Mouse (Mus musculus) spleen, postnatal 36 days (tissue): ENCODE measurements around the gene Srarp.

Source experiments
- DNase-seq, 2 experiments: peaks; one replicate each; pipeline ENCODE4 v3.0.0; 2022; ENCODE audit warnings: low spot score in 2 of 2, mixed read lengths in 1 of 2

The Srarp gene

GRCm38 (mm10) chr4:141458236-141458635, 22.3 kb upstream of the Srarp start:
- DNase-seq = no peak

GRCm38 (mm10) chr4:141456193-141456938, 20.5 kb upstream of the Srarp start:
- DNase-seq = no peak

DNA sequence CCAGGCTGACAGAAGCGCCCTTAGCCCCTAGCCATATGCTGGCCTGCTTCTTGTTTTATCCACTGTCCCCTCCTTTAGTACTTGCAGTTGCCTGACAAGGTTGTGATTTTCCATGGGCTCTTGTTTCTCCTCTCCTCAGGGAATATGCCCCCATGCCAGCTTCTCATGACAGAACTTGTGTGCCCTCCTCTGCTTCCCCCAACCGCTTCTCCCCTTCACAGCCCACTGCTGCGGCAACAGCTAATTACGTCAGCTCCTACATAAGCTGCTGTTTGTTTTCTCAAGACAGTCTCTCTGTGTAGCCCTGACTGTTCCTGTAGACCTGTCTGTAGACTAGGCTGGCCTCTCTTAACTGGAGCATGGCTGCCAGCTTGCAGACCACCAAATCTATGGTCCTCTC, 19.6 kb upstream of the Srarp start:
- DNase-seq = no peak

DNA sequence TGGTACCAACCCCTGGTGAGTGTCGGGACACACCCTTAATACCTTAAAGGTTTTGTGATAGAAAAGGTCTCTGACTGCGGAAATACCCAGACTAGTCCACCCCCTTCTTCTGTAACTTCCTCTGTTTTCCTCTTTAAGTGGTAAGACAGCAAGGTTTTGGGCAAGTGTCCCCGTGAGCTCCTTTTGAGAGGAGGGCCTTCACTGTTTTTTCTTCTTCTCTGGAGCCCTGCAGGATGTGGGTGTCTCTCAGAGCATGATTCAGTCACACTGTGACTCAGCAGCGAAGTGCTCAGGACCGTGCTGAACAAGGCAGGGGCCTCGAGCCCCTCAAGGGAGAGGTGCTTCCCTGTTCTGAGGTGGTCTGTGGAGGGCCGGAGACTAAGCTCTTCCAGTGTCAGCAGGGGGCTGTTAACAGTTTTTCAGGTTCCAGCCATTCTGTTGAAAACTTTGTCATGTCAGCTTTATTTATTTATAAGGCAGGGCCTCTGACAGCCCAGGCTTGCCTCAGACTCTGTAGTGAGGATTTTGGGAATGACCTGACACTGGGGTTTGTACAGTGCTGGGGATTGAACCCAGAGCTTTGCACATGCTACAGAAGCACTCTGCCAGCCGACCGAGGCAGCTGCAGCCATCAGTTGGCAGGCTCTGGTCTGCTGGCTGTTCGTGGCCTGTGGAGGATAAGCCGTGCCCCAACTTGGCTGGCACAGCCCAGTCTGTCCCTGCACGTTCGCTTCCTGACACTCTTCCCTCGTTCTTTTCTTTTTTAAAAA, 18.9 kb upstream of the Srarp start:
- DNase-seq = peak in 1 of 2 experiments; percentile 44

DNA sequence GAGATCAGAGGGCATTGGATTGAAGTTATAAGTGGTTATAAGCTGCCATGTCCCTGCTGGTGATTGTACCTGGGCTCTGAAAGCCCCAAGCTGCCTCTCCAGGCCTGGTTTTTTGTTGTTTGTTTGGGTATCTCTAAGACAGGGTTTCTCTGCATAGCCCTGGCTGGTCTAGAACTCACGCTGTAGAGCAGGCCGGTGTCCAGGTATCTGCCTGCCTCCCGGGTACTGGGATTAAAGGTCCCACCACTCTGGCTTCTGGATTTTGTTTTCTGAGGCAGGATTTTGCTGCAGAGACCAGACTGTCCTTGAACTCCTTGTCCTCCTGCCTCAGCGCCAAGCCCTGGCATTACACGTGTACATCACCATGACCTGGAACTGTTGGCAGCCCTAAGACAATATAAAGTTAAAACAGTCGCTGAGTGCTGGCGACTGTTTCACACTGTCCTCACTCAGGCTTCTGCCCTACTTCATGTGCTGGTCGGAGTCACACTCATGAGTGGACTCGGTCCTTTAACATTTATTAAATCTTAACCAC, 16.1 kb upstream of the Srarp start:
- DNase-seq = no peak

DNA sequence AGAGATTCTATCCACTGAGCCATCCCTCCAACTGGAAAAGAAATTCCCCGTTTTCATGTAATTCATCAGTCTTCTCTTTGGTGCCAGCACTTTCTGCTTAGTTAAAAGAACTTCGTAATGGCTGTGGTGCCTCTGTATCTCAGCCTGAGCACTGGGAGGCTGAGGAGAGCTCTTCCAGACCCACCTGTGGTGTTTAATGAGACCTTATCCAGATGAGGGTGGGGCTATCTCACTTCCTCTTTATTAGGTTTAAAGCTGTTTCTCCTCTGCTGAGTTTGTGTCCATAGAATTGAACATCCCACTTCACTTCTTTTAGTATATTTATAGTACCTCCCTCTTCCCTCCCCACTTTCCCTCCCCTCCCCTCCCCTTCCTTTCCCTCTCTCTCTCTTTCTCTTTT, 15.3 kb upstream of the Srarp start:
- DNase-seq = peak in 1 of 2 experiments; percentile 26

DNA sequence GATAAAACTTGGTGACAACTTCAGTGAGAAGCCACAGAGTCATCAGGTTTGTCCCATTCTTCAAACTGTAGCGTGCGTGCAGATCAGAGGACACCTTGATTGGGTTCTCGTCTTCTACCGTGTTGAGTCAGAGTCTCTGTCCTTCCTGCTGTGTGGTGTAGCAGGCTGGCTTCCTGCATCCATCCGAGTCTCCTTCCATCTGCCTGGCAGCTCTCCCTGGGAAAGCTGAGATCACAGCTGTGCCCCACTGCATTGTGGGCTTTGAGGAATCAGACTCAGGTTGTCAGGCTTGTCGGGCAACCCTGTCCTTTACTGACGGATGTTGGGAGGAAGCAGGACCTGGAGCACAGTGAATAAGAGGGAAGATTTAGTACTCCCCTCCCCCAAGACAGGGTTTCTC, 10.3 kb upstream of the Srarp start:
- DNase-seq = no peak

DNA sequence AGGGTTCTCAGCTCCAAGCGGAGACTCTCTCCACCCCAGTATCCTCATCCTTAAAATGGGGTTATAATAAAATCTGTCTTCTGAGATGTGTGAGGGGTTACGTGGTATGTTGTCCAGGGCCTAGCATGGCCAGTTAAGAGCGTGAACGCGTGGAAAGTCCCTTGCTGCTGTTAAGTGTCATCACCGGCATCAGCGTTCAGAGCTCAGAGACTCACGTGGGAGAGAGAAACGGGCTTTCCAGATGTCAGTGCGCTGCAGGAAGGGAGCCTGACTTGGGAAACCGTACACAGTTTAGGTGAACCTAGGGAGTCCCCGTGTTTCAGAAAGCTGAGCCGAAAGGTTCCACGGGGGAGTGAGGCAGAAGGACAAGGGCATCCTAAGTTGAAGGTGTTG, 9.4 kb upstream of the Srarp start:
- DNase-seq = no peak

- peak; percentile 87 to 89 for DNase-seq
Observed at GRCm38 (mm10) chr4:141444451-141445327, 8.8 kb upstream of the Srarp start, which contains the start of gene Zbtb17. Zbtb17 (plus strand) TSS chr4:141444654.

DNA sequence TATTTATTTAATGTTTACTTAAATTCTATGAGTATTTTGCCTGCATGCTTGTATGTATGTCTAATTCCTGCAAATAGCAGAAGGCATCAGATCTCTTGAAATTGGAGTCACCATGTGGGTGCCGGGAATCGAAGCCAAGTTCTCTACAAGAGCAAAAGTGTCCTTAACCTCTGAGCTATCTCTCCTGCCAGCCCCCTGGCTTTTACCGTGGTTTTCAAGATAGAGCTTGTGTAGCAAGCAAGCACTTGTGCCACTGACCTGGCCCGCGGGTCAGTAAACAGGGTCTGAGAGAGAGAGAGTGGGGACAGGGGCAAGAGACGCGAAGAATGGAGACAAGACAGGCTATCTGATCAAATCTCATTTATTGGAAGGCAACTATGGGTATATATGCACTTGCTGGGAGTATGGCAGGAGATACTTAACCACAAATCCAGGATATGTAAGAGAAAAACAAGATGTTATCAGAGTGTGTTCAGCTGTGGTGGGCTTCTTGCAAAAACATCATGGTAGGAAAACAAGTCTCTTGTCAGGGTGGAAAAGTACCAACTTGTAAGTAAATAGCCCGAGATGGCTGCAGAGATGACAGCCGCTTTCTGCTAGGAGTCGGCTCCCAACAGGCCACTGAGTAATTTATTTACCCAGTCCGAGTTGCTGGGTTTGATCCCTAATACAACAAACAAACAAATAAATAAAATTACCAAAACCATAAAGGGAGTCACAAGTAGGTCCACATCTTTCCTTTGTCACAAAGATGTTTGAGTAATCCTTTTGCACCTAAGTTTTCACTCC, 7.9 kb upstream of the Srarp start:
- no peak for DNase-seq

GRCm38 (mm10) chr4:141440877-141441276, 5.0 kb upstream of the Srarp start:
- DNase-seq = no peak

DNA sequence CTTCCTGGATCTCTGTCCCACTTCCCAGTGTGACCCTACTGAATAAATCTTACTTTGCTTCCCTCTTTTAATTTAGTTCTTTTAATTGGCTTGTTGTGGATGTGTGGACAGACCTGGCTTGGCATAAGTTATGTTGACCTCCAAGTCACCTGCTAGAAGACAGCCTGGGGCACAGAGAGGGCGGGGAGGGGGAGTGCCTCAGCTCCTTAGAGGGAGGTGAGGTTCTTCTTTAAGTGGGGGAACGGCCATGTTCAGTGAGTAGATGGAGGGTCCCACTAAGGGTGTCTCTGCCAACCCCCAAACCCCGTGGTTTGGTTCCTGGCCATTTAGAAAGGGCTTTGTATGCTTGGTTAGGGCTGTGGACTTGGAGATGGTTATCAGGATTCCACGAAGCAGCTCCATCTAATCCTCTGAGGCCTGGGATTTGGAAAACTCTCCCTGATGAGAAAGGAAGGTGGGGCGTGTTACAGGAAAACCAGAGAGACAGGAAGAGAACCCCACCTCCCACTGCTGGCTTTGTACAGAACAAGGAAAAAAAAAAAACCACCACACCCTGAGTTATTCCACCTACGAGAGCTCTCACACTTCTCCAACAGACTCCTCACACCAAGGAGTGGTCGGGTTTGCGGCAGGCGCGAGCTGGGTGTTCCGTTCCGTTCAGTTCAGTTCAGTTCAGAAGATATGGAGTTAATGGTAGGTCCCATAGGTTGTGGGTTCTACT, 3.3 kb upstream of the Srarp start:
- DNase-seq = no peak

- no peak for DNase-seq
Observed at GRCm38 (mm10) chr4:141433191-141433590, 2.7 kb downstream of the Srarp start.

- no peak for DNase-seq
Observed at GRCm38 (mm10) chr4:141432666-141433065, 3.2 kb downstream of the Srarp start.

- peak; percentile 57 to 64 for DNase-seq
Observed at GRCm38 (mm10) chr4:141430997-141431396, 4.9 kb downstream of the Srarp start.

- DNase-seq = no peak
Observed at GRCm38 (mm10) chr4:141429847-141430246, 6.1 kb downstream of the Srarp start.

- no peak for DNase-seq
Observed at GRCm38 (mm10) chr4:141429381-141429780, 6.5 kb downstream of the Srarp start.

GRCm38 (mm10) chr4:141427921-141428320, 8.0 kb downstream of the Srarp start:
- no peak for DNase-seq

GRCm38 (mm10) chr4:141426796-141427745, 8.8 kb downstream of the Srarp start:
- DNase-seq = no peak
